Mouse (Mus musculus): ENCODE measurements at regions not wholly inside any gene's neighbourhood (a gene's known extent, or its start where the extent isn't known, plus 50 kb on each side); places are given as distances from the start of the nearest gene placed in this dataset.

GRCm38 (mm10) chr2:9185780-9186483, 695.1 kb upstream of the 4930412O13Rik start:
- no peak for DNase-seq (ENCODE audit: low read depth)

- DNase-seq (ENCODE audit: low read depth): no peak
Measured at GRCm38 (mm10) chr2:9193195-9193594, 687.9 kb upstream of the 4930412O13Rik start.

GRCm38 (mm10) chr2:9197025-9197424, 684.0 kb upstream of the 4930412O13Rik start:
- DNase-seq (ENCODE audit: low read depth): no peak

GRCm38 (mm10) chr2:9207963-9208362, 673.1 kb upstream of the 4930412O13Rik start:
- no peak for DNase-seq (ENCODE audit: low read depth)

All from NIH3T3 (cell line).